Mouse (Mus musculus): ENCODE results near the gene Apba3. TPM values are rescaled to one million over a fixed set of nuclear protein-coding genes. Genes with fewer than 3 reads are reported as not detected.

Apba3 gene
- total and polyA plus RNA-seq, 3 experiments = 68.9 to 73.2 TPM; not detected in 1

DNA sequence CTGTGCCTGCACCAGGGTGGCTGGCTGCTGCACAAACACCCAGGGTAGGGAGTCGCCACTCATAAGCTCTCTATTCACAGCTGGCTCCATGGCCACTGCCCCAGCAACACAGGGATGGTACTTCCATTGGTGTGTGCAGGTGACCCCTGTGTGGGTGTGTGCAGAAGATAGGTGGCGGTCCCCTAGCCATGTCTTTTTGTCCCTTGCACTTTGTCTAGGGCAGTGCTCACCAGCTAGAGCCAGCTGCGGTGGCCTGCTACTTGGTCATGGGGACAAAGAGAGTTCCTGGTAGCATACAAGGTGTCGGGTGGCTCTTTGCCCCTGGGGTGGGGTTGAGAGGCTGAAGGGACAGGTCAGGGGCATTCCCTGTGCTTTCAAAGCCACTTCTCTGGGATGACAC lies 22.6 kb upstream of the Apba3 start:
- H3K9me3 ChIP-seq (replicated peaks; ENCODE audit: insufficient read depth, low read length) = no peaks in the 10 kb centered on the region
- no peak for TF ChIP-seq HCFC1 (IDR thresholded peaks at IDR 0.05; ENCODE audit: low read depth, low read length)
- no peak for TF ChIP-seq TAL1 (IDR thresholded peaks at IDR 0.05; ENCODE audit: low read length)
- no peak for TF ChIP-seq E2F4 (IDR thresholded peaks at IDR 0.05; ENCODE audit: borderline replicate concordance, low read depth, low read length)
- no peak for TF ChIP-seq MAX (IDR thresholded peaks at IDR 0.05; ENCODE audit: low read length)
- no peak for TF ChIP-seq UBTF (IDR thresholded peaks at IDR 0.05; ENCODE audit: borderline replicate concordance, insufficient read depth, low read depth, low read length)
- TF ChIP-seq USF1 (IDR thresholded peaks at IDR 0.05; ENCODE audit: low read depth, low read length) = no peak
- TF ChIP-seq ZMIZ1 (IDR thresholded peaks at IDR 0.05; ENCODE audit: low read depth, low read length) = no peak
- no peak for TF ChIP-seq NRF1 (IDR thresholded peaks at IDR 0.05; ENCODE audit: insufficient read depth, low read depth, low read length, poor library complexity, severe bottlenecking)
- TF ChIP-seq CTCF (IDR thresholded peaks at IDR 0.05 in 2 of 3, conservative IDR thresholded peaks at IDR 0.05 in 1 of 3; ENCODE audit: control insufficient read depth in 1 of 3, insufficient read depth in 1 of 3, low read depth in 2 of 3, low read length in 3 of 3, poor library complexity in 1 of 3, severe bottlenecking in 1 of 3) = no peak
- TF ChIP-seq RAD21 (IDR thresholded peaks at IDR 0.05; ENCODE audit: low read depth, low read length) = no peak
- TF ChIP-seq TBP (IDR thresholded peaks at IDR 0.05; ENCODE audit: low read depth, low read length) = no peak
- no peak for TF ChIP-seq POLR2A (IDR thresholded peaks at IDR 0.05; ENCODE audit: control insufficient read depth in 1 of 2, insufficient read depth in 1 of 2, low read depth in 1 of 2, low read length in 2 of 2, poor library complexity in 1 of 2)
- no peak for TF ChIP-seq CHD2 (IDR thresholded peaks at IDR 0.05; ENCODE audit: low read length)
- no peak for TF ChIP-seq JUND (IDR thresholded peaks at IDR 0.05; ENCODE audit: low read depth, low read length)
- no peak for TF ChIP-seq ZKSCAN1 (IDR thresholded peaks at IDR 0.05; ENCODE audit: low read depth, low read length)
- no peak for TF ChIP-seq NELFE (IDR thresholded peaks at IDR 0.05; ENCODE audit: low read depth, low read length)
- TF ChIP-seq SIN3A (IDR thresholded peaks at IDR 0.05; ENCODE audit: low read length) = no peak
- TF ChIP-seq EP300 (IDR thresholded peaks at IDR 0.05; ENCODE audit: low read depth in 1 of 2, low read length in 2 of 2) = no peak
- TF ChIP-seq ZNF384 (IDR thresholded peaks at IDR 0.05; ENCODE audit: low read depth, low read length) = no peak
- peaks cover 0 to 8% of the 10 kb centered on the region in 2 experiments; a peak in 2 of 4 replicates for H3K4me1 ChIP-seq (ENCODE audit: control insufficient read depth in 1 of 2, insufficient read depth in 2 of 2, low read length in 2 of 2)
- H3K9ac ChIP-seq (ENCODE audit: control insufficient read depth, low read depth, low read length, poor library complexity, severe bottlenecking) = no peak overlapping the region
- H3K36me3 ChIP-seq (ENCODE audit: control insufficient read depth in 1 of 2, insufficient read depth in 2 of 2, low read length in 2 of 2) = peaks cover 0 to 2% of the 10 kb centered on the region in 2 experiments; a peak in 1 of 4 replicates
- no peaks in the 10 kb centered on the region for H3K79me2 ChIP-seq (ENCODE audit: control insufficient read depth, insufficient read depth, low read length, poor library complexity)
- no peaks in the 10 kb centered on the region for H3K27me3 ChIP-seq (ENCODE audit: control insufficient read depth in 1 of 2, insufficient read depth in 2 of 2, low read length in 2 of 2)
- no peak overlapping the region for H3K27ac ChIP-seq (ENCODE audit: control insufficient read depth, low read depth, low read length)
- no peak for DNase-seq (ENCODE audit: low read depth, low spot score)
- H3K4me3 ChIP-seq (ENCODE audit: control insufficient read depth in 1 of 2, insufficient read depth in 1 of 2, low read depth in 2 of 2, low read length in 2 of 2) = no peak overlapping the region

DNA sequence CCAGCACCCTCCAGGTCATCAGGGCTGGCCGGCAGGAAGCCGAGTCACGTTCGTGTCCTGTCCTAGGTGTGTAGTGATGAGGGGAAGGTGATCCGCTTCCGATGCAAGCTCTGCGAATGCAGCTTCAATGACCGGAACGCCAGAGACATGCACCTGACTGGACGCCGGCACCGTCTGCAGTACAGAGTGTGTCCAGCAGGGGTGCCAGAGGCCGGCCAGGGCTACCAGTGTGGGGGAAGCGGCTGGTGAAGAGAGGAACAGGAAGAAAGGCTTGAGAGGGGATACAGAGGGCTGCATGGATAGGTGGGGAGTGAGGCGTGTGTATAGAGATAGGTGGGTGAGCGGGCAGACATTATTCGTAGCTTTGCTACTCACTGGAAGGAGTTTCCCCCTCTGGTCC lies 22.2 kb upstream of the Apba3 start:
- H3K9ac ChIP-seq (ENCODE audit: control insufficient read depth, low read depth, low read length, poor library complexity, severe bottlenecking) = peak overlapping the region; percentile 16; the same call in 1 of the 2 replicates
- H3K4me3 ChIP-seq (ENCODE audit: control insufficient read depth in 1 of 2, insufficient read depth in 1 of 2, low read depth in 2 of 2, low read length in 2 of 2) = no peak overlapping the region
- H3K36me3 ChIP-seq (ENCODE audit: control insufficient read depth in 1 of 2, insufficient read depth in 2 of 2, low read length in 2 of 2) = peaks cover 0 to 2% of the 10 kb centered on the region in 2 experiments; a peak in 1 of 4 replicates
- H3K79me2 ChIP-seq (ENCODE audit: control insufficient read depth, insufficient read depth, low read length, poor library complexity) = no peaks in the 10 kb centered on the region
- no peak overlapping the region for H3K27ac ChIP-seq (ENCODE audit: control insufficient read depth, low read depth, low read length)
- no peaks in the 10 kb centered on the region for H3K27me3 ChIP-seq (ENCODE audit: control insufficient read depth in 1 of 2, insufficient read depth in 2 of 2, low read length in 2 of 2)
- peak; percentile 81 for DNase-seq (ENCODE audit: low read depth, low spot score)
- peaks cover 0 to 8% of the 10 kb centered on the region in 2 experiments; a peak in 2 of 4 replicates for H3K4me1 ChIP-seq (ENCODE audit: control insufficient read depth in 1 of 2, insufficient read depth in 2 of 2, low read length in 2 of 2)
- no peaks in the 10 kb centered on the region for H3K9me3 ChIP-seq (replicated peaks; ENCODE audit: insufficient read depth, low read length)
- TF ChIP-seq USF2 (IDR thresholded peaks at IDR 0.05; ENCODE audit: borderline replicate concordance in 1 of 2, insufficient read depth in 1 of 2, low read depth in 1 of 2, low read length in 2 of 2) = no peak
- TF ChIP-seq MYC (IDR thresholded peaks at IDR 0.05; ENCODE audit: low read depth, low read length) = no peak
- no peak for TF ChIP-seq TAL1 (IDR thresholded peaks at IDR 0.05; ENCODE audit: low read length)
- TF ChIP-seq CHD2 (IDR thresholded peaks at IDR 0.05; ENCODE audit: low read length) = no peak
- TF ChIP-seq JUND (IDR thresholded peaks at IDR 0.05; ENCODE audit: low read depth, low read length) = no peak
- TF ChIP-seq SMC3 (IDR thresholded peaks at IDR 0.05; ENCODE audit: low read depth, low read length) = peak; percentile 34; the same call in 1 of the 2 replicates
- TF ChIP-seq POLR2A (IDR thresholded peaks at IDR 0.05; ENCODE audit: control insufficient read depth in 1 of 2, insufficient read depth in 1 of 2, low read depth in 1 of 2, low read length in 2 of 2, poor library complexity in 1 of 2) = peak in 1 of 2 experiments; percentile 45; a peak in 1 of 4 replicates
- no peak for TF ChIP-seq GATA1 (IDR thresholded peaks at IDR 0.05; ENCODE audit: low read depth, low read length)
- TF ChIP-seq ZC3H11A (IDR thresholded peaks at IDR 0.05; ENCODE audit: low read depth, low read length) = no peak
- no peak for TF ChIP-seq MAX (IDR thresholded peaks at IDR 0.05; ENCODE audit: low read length)
- peak; percentile 66; the same call in 1 of the 2 replicates for TF ChIP-seq ELF1 (IDR thresholded peaks at IDR 0.05; ENCODE audit: low read depth, low read length)
- TF ChIP-seq GABPA (IDR thresholded peaks at IDR 0.05; ENCODE audit: low read depth, low read length) = no peak
- TF ChIP-seq RAD21 (IDR thresholded peaks at IDR 0.05; ENCODE audit: low read depth, low read length) = peak; percentile 50
- no peak for TF ChIP-seq MYB (IDR thresholded peaks at IDR 0.05; ENCODE audit: low read depth, low read length)
- peak; percentile 82 to 90 (median 88) for TF ChIP-seq CTCF (IDR thresholded peaks at IDR 0.05 in 2 of 3, conservative IDR thresholded peaks at IDR 0.05 in 1 of 3; ENCODE audit: control insufficient read depth in 1 of 3, insufficient read depth in 1 of 3, low read depth in 2 of 3, low read length in 3 of 3, poor library complexity in 1 of 3, severe bottlenecking in 1 of 3)
- TF ChIP-seq NRF1 (IDR thresholded peaks at IDR 0.05; ENCODE audit: insufficient read depth, low read depth, low read length, poor library complexity, severe bottlenecking) = no peak
- TF ChIP-seq KAT2A (conservative IDR thresholded peaks at IDR 0.05; ENCODE audit: low read depth, low read length) = no peak
- TF ChIP-seq MAZ (IDR thresholded peaks at IDR 0.05; ENCODE audit: low read depth, low read length) = no peak
- no peak for TF ChIP-seq ZNF384 (IDR thresholded peaks at IDR 0.05; ENCODE audit: low read depth, low read length)
- peak; percentile 50; the same call in 1 of the 2 replicates for TF ChIP-seq HCFC1 (IDR thresholded peaks at IDR 0.05; ENCODE audit: low read depth, low read length)
- no peak for TF ChIP-seq POLR2AphosphoS2 (IDR thresholded peaks at IDR 0.05; ENCODE audit: low read length)
